Mouse (Mus musculus) olfactory bulb, adult 2 months (tissue): ENCODE measurements around the gene Cep135.

ENCODE experiments used
- CTCF ChIP-seq: fragments of 200-500 bp; IDR thresholded peaks from 2 replicates; pipeline ENCODE4 v1.5.1; 2012; ENCODE audit warnings: low read depth, mild to moderate bottlenecking, low read length, moderate library complexity; ENCODE audit not compliant: insufficient read depth
- POLR2A ChIP-seq: fragments of 200-500 bp; IDR thresholded peaks from 2 replicates; pipeline ENCODE4 v1.6.1; 2012; ENCODE audit warnings: mild to moderate bottlenecking, low read depth, low read length, moderate library complexity; ENCODE audit not compliant: insufficient read depth

GRCm38 (mm10) chr5:76680959-76681358 is 92.5 kb downstream of the Cep135 start:
- no peak for TF ChIP-seq POLR2A
- TF ChIP-seq CTCF, result no peak
